Mouse (Mus musculus): ENCODE results near the gene Tldc1.

DNA sequence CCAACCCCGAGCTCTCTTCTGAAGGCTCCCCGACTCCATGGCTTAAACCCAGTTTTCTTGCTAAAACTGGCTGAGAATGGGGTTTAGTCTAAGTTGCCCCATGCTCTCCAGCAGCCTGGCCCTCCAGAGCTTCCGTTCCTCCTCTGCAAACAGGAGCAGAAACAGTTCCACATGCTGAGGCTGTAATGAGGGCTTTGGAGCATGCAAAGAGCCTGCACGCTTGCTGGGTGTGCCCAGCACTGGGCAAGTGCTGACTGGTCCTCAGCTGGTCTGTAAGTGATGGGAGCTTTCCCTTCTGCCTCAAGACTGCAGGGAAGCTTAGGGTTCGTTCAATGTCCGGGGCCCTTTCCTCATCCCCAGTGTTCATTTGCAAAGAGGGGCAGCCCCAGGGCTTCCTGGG lies 38.0 kb upstream of the Tldc1 start:
- no peak for TF ChIP-seq CTCF (IDR thresholded peaks at IDR 0.05; ENCODE audit: control insufficient read depth, insufficient read depth, low read length)
- TF ChIP-seq POLR2A (IDR thresholded peaks at IDR 0.05; ENCODE audit: borderline replicate concordance, control insufficient read depth, low read depth, low read length), result no peak

All from bone marrow, adult 2 months (tissue).